Mouse (Mus musculus) cortical plate, adult 2 months (tissue): Measurements from ENCODE around the gene Spop.

Experiments used
- CTCF ChIP-seq: fragments of 200-500 bp; IDR thresholded peaks from 2 replicates; pipeline ENCODE4 v1.5.1; 2011; ENCODE audit warnings: mild to moderate bottlenecking, control low read depth, low read length; ENCODE audit not compliant: insufficient read depth; ENCODE audit errors: extremely low read depth
- POLR2A ChIP-seq: fragments of 200-500 bp; IDR thresholded peaks from 2 replicates; pipeline ENCODE4 v1.6.1; 2011; ENCODE audit warnings: mild to moderate bottlenecking, low read length, control low read depth; ENCODE audit not compliant: insufficient read depth; ENCODE audit errors: extremely low read depth

GRCm38 (mm10) chr11:95515376-95516323, 101.8 kb downstream of the Spop start:
- TF ChIP-seq CTCF = no peak
- no peak for TF ChIP-seq POLR2A
